ENCODE assay signal across 10 mouse cellular contexts in genomic region chr17:3442526-3443401, GRCm38 (mm10).
DNase-seq lines count a peak whose midpoint lies in the region; ATAC-seq and TF ChIP-seq lines count a peak whose summit lies in the region.
"Had no signal": no experiment of that assay in that cellular context is flagged by ENCODE, and none has a peak within 500 bp of the region (broad histone marks: within the 10 kb centered on the region; RNA-seq: fewer than 3 reads in every experiment).

No protein-coding gene starts in this region.

- WGBS in embryonic facial prominence, embryonic 13.5 days = 66% methylated on average over 10 of the region's 10 CpGs
- WGBS in limb, embryonic 12.5 days = 61% methylated on average over 10 of the region's 10 CpGs

- H3K4me2 ChIP-seq in embryonic facial prominence, embryonic 13.5 days = no peak overlapping the region
- H3K4me2 ChIP-seq in limb, embryonic 12.5 days = no peak overlapping the region

- no peak overlapping the region for H3K4me3 ChIP-seq in layer of hippocampus, adult 2 months
- no peak overlapping the region for H3K4me3 ChIP-seq in embryonic facial prominence, embryonic 13.5 days
- H3K4me3 ChIP-seq in limb, embryonic 12.5 days (replicated peaks) = no peak overlapping the region
- H3K4me3 ChIP-seq: heart, embryonic 10.5 days had no signal

- 0 out of 2 replicates have a peak overlapping the region, but pooled peaks have one; percentile 2 for H3K9ac ChIP-seq in embryonic facial prominence, embryonic 13.5 days
- H3K9ac ChIP-seq in limb, embryonic 12.5 days (replicated peaks) = no peak overlapping the region

- no peak overlapping the region for H3K27ac ChIP-seq in layer of hippocampus, adult 2 months
- peak overlapping the region; percentile 39; the same call in 1 of the 2 replicates for H3K27ac ChIP-seq in embryonic facial prominence, embryonic 13.5 days
- peak overlapping the region; percentile 73 for H3K27ac ChIP-seq in limb, embryonic 12.5 days
- H3K27ac ChIP-seq: heart, embryonic 10.5 days had no signal

- peak; percentile 16 to 32 for DNase-seq in layer of hippocampus, adult 2 months (ENCODE audit: low spot score in 2 of 2)
- no peak for DNase-seq in layer of hippocampus, adult 9-11 months
- peak; percentile 22 for DNase-seq in 416B (ENCODE audit: low read depth)
- DNase-seq in yolk sac, embryonic 10.5 days (ENCODE audit: low spot score) = no peak
- no peak for DNase-seq in frontal cortex, postnatal 25 days (ENCODE audit: low spot score in 2 of 2)
- no peak for DNase-seq in embryo, embryonic 9.5 days (ENCODE audit: extremely low spot score)
- DNase-seq: cerebellum, postnatal 25 days had no signal

- H3K4me1 ChIP-seq in embryonic facial prominence, embryonic 13.5 days = peaks cover 19% of the 10 kb centered on the region
- H3K4me1 ChIP-seq in limb, embryonic 12.5 days (replicated peaks) = peaks cover 20% of the 10 kb centered on the region
- H3K4me1 ChIP-seq: heart, embryonic 10.5 days had no signal

- H3K36me3 ChIP-seq in embryonic facial prominence, embryonic 13.5 days = peaks cover 25% of the 10 kb centered on the region
- H3K36me3 ChIP-seq in limb, embryonic 12.5 days = peaks cover 11% of the 10 kb centered on the region; the same call in 1 of the 2 replicates
- H3K36me3 ChIP-seq: heart, embryonic 10.5 days had no signal

- H3K27me3 ChIP-seq in embryonic facial prominence, embryonic 13.5 days = no peaks in the 10 kb centered on the region
- no peaks in the 10 kb centered on the region for H3K27me3 ChIP-seq in limb, embryonic 12.5 days

- H3K9me3 ChIP-seq in embryonic facial prominence, embryonic 13.5 days = no peaks in the 10 kb centered on the region
- H3K9me3 ChIP-seq in limb, embryonic 12.5 days = no peaks in the 10 kb centered on the region
- H3K9me3 ChIP-seq: heart, embryonic 10.5 days had no signal

- no peak for TF ChIP-seq CTCF in layer of hippocampus, adult 2 months (conservative IDR thresholded peaks at IDR 0.05)

- no peak for ATAC-seq in embryonic facial prominence, embryonic 13.5 days (ENCODE audit: insufficient number of reproducible peaks, insufficient read depth, low FRiP score, low TSS enrichment, low read depth)
- peak; percentile 70; the same call in 1 of the 2 replicates for ATAC-seq in limb, embryonic 12.5 days (ENCODE audit: insufficient number of reproducible peaks, insufficient read depth, low FRiP score, low TSS enrichment, low read depth)

Comparison
In these comparisons a context has a peak if more than half of its experiments do, and no peak if none do; other contexts are left out.
1. DNase-seq: peak in layer of hippocampus, adult 2 months (2 of 2) and 416B (single experiment); none in layer of hippocampus, adult 9-11 months (single experiment), yolk sac, embryonic 10.5 days (single experiment), frontal cortex, postnatal 25 days (0 of 2) and embryo, embryonic 9.5 days (single experiment).